Mouse (Mus musculus): ENCODE data around the gene Gm42906.

Gm42906 gene

DNA sequence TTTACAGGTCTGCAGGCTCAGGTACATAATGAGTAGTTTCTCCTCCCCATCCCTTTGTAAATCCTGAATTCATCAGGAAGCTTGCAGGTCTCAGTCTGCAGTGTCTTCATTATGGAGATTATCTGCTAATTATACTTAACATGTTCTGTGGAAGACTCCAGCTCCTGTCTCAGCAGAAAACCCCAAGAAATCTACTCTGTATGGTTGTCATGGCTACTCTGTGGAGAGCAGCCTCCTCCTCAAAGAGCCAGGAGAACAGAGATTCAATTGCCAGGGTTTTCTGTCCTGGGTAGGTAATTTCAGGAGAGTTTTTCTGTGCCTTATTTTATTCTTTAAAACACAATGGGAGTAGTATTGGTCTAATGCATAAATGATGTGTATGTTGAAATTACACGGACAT, 405.0 kb downstream of the Gm42906 start:
- no peak for DNase-seq (ENCODE audit: low spot score)

- DNase-seq (ENCODE audit: low spot score): no peak
Observed at GRCm38 (mm10) chr5:151022026-151022425, 405.9 kb downstream of the Gm42906 start.

DNA sequence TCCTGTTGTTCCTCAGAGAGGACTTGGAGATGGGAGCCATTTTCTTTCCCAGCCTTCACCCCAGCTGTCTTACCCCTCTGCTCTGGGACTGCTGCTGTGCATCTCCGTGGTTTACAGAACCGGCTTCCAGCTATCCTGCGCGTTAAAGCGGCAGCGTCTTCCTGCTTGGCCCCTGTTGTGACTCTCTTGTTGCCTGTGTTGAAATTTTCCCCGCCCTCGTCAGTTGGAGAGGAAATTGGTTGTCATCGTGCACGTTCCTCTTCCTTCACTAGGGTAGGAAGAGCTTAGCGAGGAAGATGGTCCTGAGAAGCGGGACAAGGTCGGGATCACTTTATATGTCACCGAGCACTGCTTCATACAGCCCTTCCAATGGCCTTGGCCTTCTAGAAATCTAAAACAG, 407.1 kb downstream of the Gm42906 start:
- no peak for DNase-seq (ENCODE audit: low spot score)

GRCm38 (mm10) chr5:151020031-151020820, 407.7 kb downstream of the Gm42906 start:
- DNase-seq (ENCODE audit: low spot score): no peak

DNA sequence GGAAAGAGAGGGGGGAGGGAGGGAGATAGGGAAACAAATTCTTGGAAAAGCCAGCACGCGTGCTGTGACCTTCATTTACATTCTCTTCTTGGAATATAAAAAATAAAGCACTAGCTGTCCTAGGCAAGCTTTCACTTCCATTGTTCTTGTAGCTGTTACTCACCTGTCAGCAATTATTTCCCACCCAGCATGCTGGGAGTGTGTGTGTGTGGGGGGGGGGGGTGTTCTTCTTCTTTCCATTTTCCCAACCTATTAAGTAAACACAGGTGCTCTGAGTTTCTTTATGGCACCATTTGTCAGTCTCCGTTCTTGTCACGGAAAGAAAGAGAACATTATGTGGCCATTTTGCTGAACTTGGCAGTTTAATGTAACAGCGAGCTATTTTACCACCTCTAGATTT, 409.0 kb downstream of the Gm42906 start:
- no peak for DNase-seq (ENCODE audit: low spot score)

DNA sequence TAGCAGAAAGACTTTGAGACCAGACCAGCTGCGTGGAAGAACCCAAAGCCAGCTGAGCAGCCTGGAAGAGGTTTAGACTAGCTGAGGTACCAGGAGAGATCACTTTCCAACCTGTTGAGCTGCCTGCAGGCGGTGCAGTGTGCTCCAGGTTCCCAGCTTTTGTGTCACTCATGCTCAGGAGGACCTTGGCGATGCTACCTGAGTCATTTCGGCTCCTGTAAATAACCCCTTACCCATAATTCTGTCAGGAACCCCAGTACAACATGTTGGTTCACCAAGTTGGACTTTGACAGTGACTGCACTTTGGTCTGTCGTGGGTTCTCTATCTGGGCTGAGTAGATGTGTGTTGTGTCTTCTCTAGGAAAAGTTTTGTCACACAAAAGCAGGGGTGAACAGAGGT, 409.5 kb downstream of the Gm42906 start:
- no peak for DNase-seq (ENCODE audit: low spot score)
